10 mouse cellular contexts compared by ENCODE assay signal in the genomic region with DNA sequence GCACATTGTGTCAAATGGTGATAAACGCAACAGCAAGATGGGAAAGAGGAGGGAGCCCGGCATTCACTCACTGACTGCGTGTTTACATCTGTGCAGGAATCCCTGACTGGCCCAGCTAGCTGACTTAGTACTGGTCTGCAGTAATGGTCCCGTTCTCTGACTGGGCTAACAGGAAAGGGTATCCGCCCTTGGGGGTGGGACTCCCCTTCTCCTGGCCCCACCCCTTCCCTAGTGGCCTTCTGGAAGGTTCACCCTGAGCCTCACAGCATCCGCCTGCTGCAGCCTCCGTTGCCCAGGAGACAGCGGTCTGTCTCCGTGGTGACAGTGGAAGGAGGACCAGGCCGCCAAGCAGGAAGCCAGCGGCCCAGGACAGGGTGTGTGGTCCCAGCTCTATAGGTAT. TPM values are rescaled to one million over a fixed set of nuclear protein-coding genes. Genes with fewer than 3 reads are reported as not detected.
A peak's percentile ranks its signal among the peaks of the same experiment; 100 is the strongest.
DNase-seq lines count a peak whose midpoint lies in the region; ATAC-seq lines count a peak whose summit lies in the region.
"Had no signal": no experiment of that assay in that cellular context is flagged by ENCODE, and none has a peak within 500 bp of the region (broad histone marks: within the 10 kb centered on the region; RNA-seq: fewer than 3 reads in every experiment).

No protein-coding gene starts in this region.

- H3K9ac ChIP-seq in embryonic facial prominence, embryonic 14.5 days (ENCODE audit: low read depth, low read length): 0 out of 2 replicates have a peak overlapping the region, but pooled peaks have one; percentile 11

- no peaks in the 10 kb centered on the region for H3K36me3 ChIP-seq in embryonic facial prominence, embryonic 14.5 days (ENCODE audit: control insufficient read depth, insufficient read depth, low read length)
- H3K36me3 ChIP-seq in midbrain, embryonic 10.5 days: peaks cover 10% of the 10 kb centered on the region; the same call in 1 of the 2 replicates

- no peak overlapping the region for H3K27ac ChIP-seq in embryonic facial prominence, embryonic 14.5 days (replicated peaks; ENCODE audit: low read depth, low read length)
- no peak overlapping the region for H3K27ac ChIP-seq in midbrain, embryonic 10.5 days (replicated peaks)

- H3K4me3 ChIP-seq in embryonic facial prominence, embryonic 14.5 days (ENCODE audit: low read depth, low read length): no peak overlapping the region
- peak overlapping the region; percentile 9; the same call in 1 of the 2 replicates for H3K4me3 ChIP-seq in midbrain, embryonic 10.5 days
- H3K4me3 ChIP-seq: erythroblast, embryonic 14.5 days had no signal

- peak; percentile 53 for DNase-seq in right cerebral cortex, adult 18-20 months
- no peak for DNase-seq in right cerebral cortex, postnatal 14 days
- DNase-seq in embryonic facial prominence, embryonic 14.5 days (ENCODE audit: low spot score): no peak
- DNase-seq in midbrain, embryonic 10.5 days (ENCODE audit: low spot score): peak; percentile 57
- DNase-seq in adrenal gland, adult 2 months: no peak
- no peak for DNase-seq in gastrocnemius, adult 18-20 months (ENCODE audit: low spot score)
- DNase-seq in urinary bladder, postnatal 14 days (ENCODE audit: low spot score): no peak
- DNase-seq: kidney, postnatal 25 days; lung, postnatal 14 days had no signal

- H3K27me3 ChIP-seq in embryonic facial prominence, embryonic 14.5 days (replicated peaks; ENCODE audit: control insufficient read depth, insufficient read depth, low read length): peaks cover 1% of the 10 kb centered on the region
- H3K27me3 ChIP-seq in midbrain, embryonic 10.5 days (ENCODE audit: low read depth, poor library complexity, severe bottlenecking): peaks cover 33% of the 10 kb centered on the region

- peaks cover 4% of the 10 kb centered on the region; the same call in 1 of the 2 replicates for H3K4me1 ChIP-seq in embryonic facial prominence, embryonic 14.5 days (ENCODE audit: control insufficient read depth, insufficient read depth, low read length)
- peaks cover 29% of the 10 kb centered on the region for H3K4me1 ChIP-seq in midbrain, embryonic 10.5 days

- peak; percentile 21; the same call in 1 of the 2 replicates for ATAC-seq in embryonic facial prominence, embryonic 14.5 days (ENCODE audit: low read depth)

- no peaks in the 10 kb centered on the region for H3K9me3 ChIP-seq in embryonic facial prominence, embryonic 14.5 days (ENCODE audit: control insufficient read depth, low read length)
- no peaks in the 10 kb centered on the region for H3K9me3 ChIP-seq in midbrain, embryonic 10.5 days (replicated peaks)

- WGBS in embryonic facial prominence, embryonic 14.5 days: 5% methylated on average over 10 of the region's 11 CpGs
- WGBS in midbrain, embryonic 10.5 days: 8% methylated on average over 11 of the region's 11 CpGs

- H3K4me2 ChIP-seq in embryonic facial prominence, embryonic 14.5 days (ENCODE audit: low read depth, low read length): no peak overlapping the region

RNA-seq across cellular contexts. Expression of a gene that starts 6.9 kb away (rescaled TPM):
- 2.1 and 2.6 TPM in 2 replicates for polyA plus RNA-seq in embryonic facial prominence, embryonic 14.5 days (2014; fragmentation: Nextera tagmentation; extraction: Ambion mirVana)
- 3.7 and 5.1 TPM in 2 replicates for polyA plus RNA-seq in midbrain, embryonic 10.5 days (2016; fragmentation: Nextera tagmentation; extraction: Ambion mirVana)
- total RNA-seq in adrenal gland, adult 2 months (2021): 1 to 10 TPM in 1 of 2 experiments, under 1 TPM in 1; 0.81 to 1.1 TPM
- 2.4 and 2.7 TPM in 2 replicates for polyA plus RNA-seq in adrenal gland, adult 2 months (2012; rRNA removed)
- total RNA-seq in gastrocnemius, adult 18-20 months (2021): under 1 TPM; 0.11 to 0.14 TPM

Comparison
In these comparisons a context has a peak if more than half of its experiments do, and no peak if none do; other contexts are left out.
1. DNase-seq: peak in right cerebral cortex, adult 18-20 months (single experiment) and midbrain, embryonic 10.5 days (single experiment); none in right cerebral cortex, postnatal 14 days (single experiment), embryonic facial prominence, embryonic 14.5 days (single experiment), adrenal gland, adult 2 months (single experiment), gastrocnemius, adult 18-20 months (single experiment) and urinary bladder, postnatal 14 days (single experiment).